Mouse (Mus musculus): Measurements from ENCODE around the gene Ajap1.

The Ajap1 gene

DNA sequence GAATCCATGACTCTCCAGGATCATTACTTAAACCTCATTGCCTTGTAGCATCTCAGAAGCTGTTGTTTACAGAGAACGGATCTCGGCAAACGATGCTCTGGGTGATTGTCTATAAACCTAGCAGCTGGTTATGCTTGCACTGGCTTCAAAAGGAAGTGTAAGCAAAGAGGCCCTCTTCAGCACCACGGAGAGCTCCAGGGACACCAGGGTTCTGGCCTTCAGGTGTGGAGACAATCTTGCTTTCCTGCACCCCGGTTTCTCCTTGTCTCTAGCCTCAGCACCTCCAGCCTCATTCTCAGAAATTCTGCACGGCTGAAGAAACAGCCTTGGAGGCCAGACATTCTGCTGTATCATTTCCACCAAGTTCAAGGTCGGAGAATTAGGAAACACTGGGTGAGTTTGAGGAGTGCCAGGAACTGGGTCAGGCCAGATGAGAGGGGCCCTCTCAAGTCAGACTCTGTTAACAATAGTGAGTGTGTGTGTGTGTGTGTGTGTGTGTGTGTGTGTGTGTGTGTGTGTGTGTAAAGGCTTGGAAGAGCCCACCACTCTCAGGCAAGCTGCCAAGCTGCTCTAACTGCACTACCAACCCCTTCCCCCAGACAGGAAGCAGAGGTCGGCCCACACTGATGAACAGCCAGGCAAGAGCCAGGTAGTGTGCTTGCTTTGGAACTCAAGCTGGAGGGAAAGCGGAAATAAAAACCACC lies 124.9 kb downstream of the Ajap1 start:
- no peak for DNase-seq (ENCODE audit: low read depth)

DNA sequence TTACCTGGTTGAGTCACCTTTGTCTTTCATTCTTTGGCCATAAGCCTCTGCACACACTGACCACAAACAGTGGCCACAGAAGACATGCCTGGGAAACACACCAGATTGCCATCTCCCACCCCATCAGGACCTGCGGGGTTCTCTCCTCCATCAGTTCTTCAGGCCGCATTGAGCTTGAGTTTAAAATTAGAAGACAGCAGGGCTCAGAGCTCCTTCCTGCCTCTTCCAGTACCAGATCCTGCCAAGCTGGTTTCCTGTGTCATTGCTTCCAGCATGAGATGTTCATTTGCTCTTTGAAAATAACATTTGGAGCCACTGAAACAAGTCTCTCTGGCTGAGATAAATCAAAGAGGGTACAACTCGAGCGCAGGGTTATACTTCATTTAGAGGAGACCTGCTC lies 126.4 kb downstream of the Ajap1 start:
- no peak for DNase-seq (ENCODE audit: low read depth)

DNA sequence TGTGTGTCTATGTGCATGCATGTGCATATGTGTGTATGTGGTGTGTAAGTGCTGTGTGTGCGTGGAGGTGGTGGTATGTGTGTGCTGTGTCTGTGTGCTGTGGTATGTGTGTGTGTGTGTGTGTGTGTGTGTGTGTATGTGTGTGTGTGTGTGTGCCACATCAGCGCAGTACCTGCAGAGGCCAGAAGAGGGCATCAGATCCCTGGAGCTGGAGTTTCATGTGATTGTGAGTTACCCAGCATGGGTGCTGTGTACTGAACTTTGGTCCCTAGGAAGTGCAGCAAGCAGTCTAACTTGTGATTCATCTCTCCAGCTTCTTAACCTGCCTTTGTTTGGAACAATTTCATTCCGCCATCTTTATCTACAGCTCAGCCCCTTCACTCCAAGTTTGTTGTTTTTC lies 137.6 kb downstream of the Ajap1 start:
- no peak for DNase-seq (ENCODE audit: low read depth)

DNA sequence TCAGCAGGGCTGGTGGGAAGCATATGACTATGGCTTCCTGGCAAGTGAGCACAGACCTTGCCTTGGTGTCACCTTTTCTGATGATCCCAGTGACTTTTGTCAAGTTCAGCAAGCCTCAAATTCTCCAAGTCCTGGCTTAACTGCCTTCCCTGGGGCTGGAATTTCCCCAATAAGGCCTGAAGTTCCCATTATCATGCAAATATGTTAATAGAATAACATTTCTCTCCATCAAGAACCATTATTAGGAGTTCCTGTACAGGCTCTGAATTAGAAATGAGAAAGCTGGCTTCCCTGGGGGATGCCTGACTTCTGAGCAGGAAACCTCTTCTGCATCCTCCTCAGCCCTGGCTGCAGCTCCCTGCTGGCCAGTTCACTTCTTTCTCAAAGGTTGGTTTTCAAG lies 141.7 kb downstream of the Ajap1 start:
- no peak for DNase-seq (ENCODE audit: low read depth)

DNA sequence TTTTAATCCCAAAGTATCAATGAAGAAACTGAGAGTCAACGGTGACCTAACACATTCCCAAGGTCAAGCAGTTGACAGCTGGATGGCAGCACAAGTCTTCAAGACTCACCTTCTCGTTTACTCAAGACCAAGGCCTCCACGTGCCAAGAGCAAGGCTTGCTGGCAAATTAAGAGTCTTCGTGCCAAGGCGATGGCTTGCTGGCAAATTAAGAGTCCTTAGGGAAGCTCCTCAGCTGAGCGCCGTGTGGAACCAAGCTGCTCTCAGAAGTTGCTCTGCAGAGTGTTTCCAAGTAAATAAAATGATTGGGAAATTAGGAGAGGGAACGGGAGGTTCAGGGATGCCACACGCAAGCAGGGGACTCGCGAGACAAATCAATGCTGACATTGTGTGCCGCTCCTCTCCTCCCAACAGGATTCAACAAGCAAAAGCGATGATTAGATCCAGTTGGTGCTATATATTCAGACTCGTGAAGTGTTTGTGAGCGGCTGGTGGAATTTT lies 147.3 kb downstream of the Ajap1 start:
- no peak for DNase-seq (ENCODE audit: low read depth)

DNA sequence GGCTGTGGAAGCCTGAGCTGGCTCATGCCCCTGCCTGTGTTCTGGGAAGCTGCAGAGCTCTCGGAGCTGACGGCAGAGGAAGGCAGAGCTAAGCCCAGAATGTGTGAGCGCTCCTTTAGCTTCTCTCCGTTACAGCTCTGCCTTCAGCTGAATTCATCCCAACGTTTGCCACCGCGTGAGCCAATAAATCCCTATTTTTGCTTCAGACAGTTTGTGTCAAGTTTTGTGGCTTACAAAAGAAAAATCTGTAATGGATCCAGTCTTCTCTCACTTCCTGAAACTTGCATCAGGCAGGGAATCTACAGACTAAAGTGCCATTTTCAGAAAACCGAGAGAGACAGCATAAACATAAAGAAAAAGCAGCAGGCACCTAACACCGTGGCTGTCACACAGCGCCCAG lies 154.8 kb downstream of the Ajap1 start:
- no peak for DNase-seq (ENCODE audit: low read depth)
